Mouse (Mus musculus) liver, adult 2 months (tissue): ENCODE measurements around the gene Nars2.

ENCODE experiments used
- CTCF ChIP-seq: fragments of 200-500 bp; IDR thresholded peaks from 2 replicates; pipeline ENCODE4 v1.5.1; 2011; ENCODE audit warnings: low read depth, low read length, control low read depth
- POLR2A ChIP-seq: fragments of 200-500 bp; IDR thresholded peaks from 2 replicates; pipeline ENCODE4 v1.6.1; 2011; ENCODE audit warnings: low read length, control low read depth; ENCODE audit not compliant: insufficient read depth; ENCODE audit errors: extremely low read depth

DNA sequence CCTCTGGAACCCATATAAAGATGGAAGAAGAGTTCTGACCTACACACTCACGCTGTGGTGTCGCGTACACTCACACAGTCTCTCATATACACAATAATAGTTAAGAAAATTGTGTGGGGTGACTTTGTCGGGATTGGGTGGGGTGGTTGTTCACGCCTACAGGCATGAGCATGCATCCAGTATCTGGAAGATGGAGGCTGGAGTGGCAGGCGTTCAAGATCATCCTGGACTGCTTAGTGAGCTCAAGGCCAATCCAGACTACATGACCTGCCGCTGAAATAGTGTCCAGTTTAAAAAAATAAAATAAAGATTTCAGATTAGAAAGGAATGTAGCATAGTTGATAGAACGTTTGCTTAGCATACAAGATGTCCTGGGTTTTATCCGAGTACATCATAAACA, 132.3 kb downstream of the Nars2 start:
- TF ChIP-seq CTCF = no peak
- TF ChIP-seq POLR2A = no peak
